Mouse (Mus musculus): ENCODE data around the gene Olfr32. TPM values are rescaled to one million over a fixed set of nuclear protein-coding genes. Genes with fewer than 3 reads are reported as not detected.

Olfr32 gene
- not detected for polyA plus RNA-seq (2017; shearing (Covaris generic))

DNA sequence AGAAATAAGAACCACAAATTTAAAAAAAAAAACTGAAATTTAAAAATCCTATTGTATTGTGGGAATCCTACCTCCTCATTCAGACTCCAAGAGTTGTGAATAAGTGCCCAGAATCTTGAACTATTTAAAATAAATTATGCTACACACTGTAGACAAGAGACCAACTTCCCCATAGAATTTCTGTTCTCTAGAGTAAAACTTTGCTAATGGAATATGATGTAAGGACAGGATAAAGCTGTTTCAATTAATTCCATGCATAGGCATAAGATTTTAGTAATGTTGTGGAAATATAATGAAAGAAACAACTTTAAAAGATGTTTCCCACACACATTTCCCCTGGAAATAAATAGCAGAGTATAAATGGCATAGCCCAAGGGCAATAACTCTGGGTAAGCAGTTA lies at the start of gene Olfr32:
Olfr32 (minus strand) TSS at position 101 of the 400 bp plus-strand sequence.

GRCm38 (mm10) chr2:90152991-90153390 lies 10.9 kb upstream of the Olfr32 start, which contains the start of gene Olfr1270:
TSS of gene Olfr1270 (minus strand) at chr2:90153091.

GRCm38 (mm10) chr2:90121312-90121711 lies 20.8 kb downstream of the Olfr32 start, which contains the start of gene Olfr1269:
TSS of gene Olfr1269 (minus strand) at chr2:90121412.

Other genes with a start within 250 kb of the Olfr32 start
- gene Olfr1258, start 215.0 kb downstream of the Olfr32 start, polyA plus RNA-seq (2017; shearing (Covaris generic)): 0.04 TPM
- gene Olfr1259, start 193.6 kb downstream of the Olfr32 start, polyA plus RNA-seq (2017; shearing (Covaris generic)): not detected
- gene Olfr1260, start 168.0 kb downstream of the Olfr32 start, polyA plus RNA-seq (2017; shearing (Covaris generic)): not detected
- gene Olfr1261, start 151.1 kb downstream of the Olfr32 start, polyA plus RNA-seq (2017; shearing (Covaris generic)): not detected
- not detected for gene Olfr1262, start 142.2 kb downstream of the Olfr32 start, polyA plus RNA-seq (2017; shearing (Covaris generic))
- not detected for gene Olfr1263, start 130.2 kb downstream of the Olfr32 start, polyA plus RNA-seq (2017; shearing (Covaris generic))
- gene Olfr1264, start 116.7 kb downstream of the Olfr32 start, polyA plus RNA-seq (2017; shearing (Covaris generic)): not detected
- not detected for gene Olfr1265, start 107.0 kb downstream of the Olfr32 start, polyA plus RNA-seq (2017; shearing (Covaris generic))
- gene Olfr140, start 78.7 kb downstream of the Olfr32 start, polyA plus RNA-seq (2017; shearing (Covaris generic)): not detected
- not detected for gene Olfr1269, start 20.9 kb downstream of the Olfr32 start, polyA plus RNA-seq (2017; shearing (Covaris generic))
- gene Olfr1270, start 10.8 kb upstream of the Olfr32 start, polyA plus RNA-seq (2017; shearing (Covaris generic)): not detected
- not detected for gene Olfr1506, start 82.2 kb upstream of the Olfr32 start, polyA plus RNA-seq (2017; shearing (Covaris generic))
- not detected for gene Olfr142, start 115.3 kb upstream of the Olfr32 start, polyA plus RNA-seq (2017; shearing (Covaris generic))
- 0.05 TPM for gene Olfr1271, start 128.7 kb upstream of the Olfr32 start, polyA plus RNA-seq (2017; shearing (Covaris generic))
- gene Olfr1272, start 150.5 kb upstream of the Olfr32 start, polyA plus RNA-seq (2017; shearing (Covaris generic)): not detected
- gene Gm13769, start 179.9 kb upstream of the Olfr32 start, polyA plus RNA-seq (2017; shearing (Covaris generic)): not detected